Mouse (Mus musculus): ENCODE data around the gene Vwa3b. TPM values are rescaled to one million over a fixed set of nuclear protein-coding genes. Genes with fewer than 3 reads are reported as not detected.

Vwa3b gene
- polyA plus RNA-seq, 1 experiment from 2014 or later, result 0.42 TPM

- H3K36me3 ChIP-seq (ENCODE audit: control insufficient read depth, insufficient read depth, low read length), result no peaks in the 10 kb centered on the region
- ATAC-seq (ENCODE audit: insufficient read depth, low FRiP score, low TSS enrichment), result no peak
Measured at GRCm38 (mm10) chr1:37084075-37084474, 57.7 kb downstream of the Vwa3b start.

GRCm38 (mm10) chr1:37085171-37085570 is 58.8 kb downstream of the Vwa3b start:
- H3K9ac ChIP-seq (ENCODE audit: low read length), result no peak overlapping the region
- H3K27ac ChIP-seq (ENCODE audit: low read depth, low read length), result no peak overlapping the region
- no peaks in the 10 kb centered on the region for H3K36me3 ChIP-seq (ENCODE audit: control insufficient read depth, insufficient read depth, low read length)
- H3K27me3 ChIP-seq (ENCODE audit: control insufficient read depth, insufficient read depth, low read length), result no peaks in the 10 kb centered on the region
- ATAC-seq (ENCODE audit: insufficient read depth, low FRiP score, low TSS enrichment) (no peak), DNase-seq (ENCODE audit: low spot score) (no peak)
- no peak overlapping the region for H3K4me2 ChIP-seq (ENCODE audit: low read depth)
- H3K4me3 ChIP-seq (ENCODE audit: low read depth, low read length), result no peak overlapping the region
- 0 out of 2 replicates have a peak, but pooled peaks cover 2% of the 10 kb centered on the region for H3K4me1 ChIP-seq (ENCODE audit: control insufficient read depth, insufficient read depth, low read length)
- no peaks in the 10 kb centered on the region for H3K9me3 ChIP-seq (ENCODE audit: control insufficient read depth, low read length)
- WGBS, result 53% methylated on average over 7 of the region's 7 CpGs

More at GRCm38 (mm10) chr1:37084075-37084474, 57.7 kb downstream of the Vwa3b start:
- no peak overlapping the region for H3K27ac ChIP-seq (ENCODE audit: low read depth, low read length)
- WGBS, result 66% methylated on average over 2 of the region's 2 CpGs
- 0 out of 2 replicates have a peak, but pooled peaks cover 2% of the 10 kb centered on the region for H3K4me1 ChIP-seq (ENCODE audit: control insufficient read depth, insufficient read depth, low read length)
- no peaks in the 10 kb centered on the region for H3K27me3 ChIP-seq (ENCODE audit: control insufficient read depth, insufficient read depth, low read length)
- H3K9ac ChIP-seq (ENCODE audit: low read length), result no peak overlapping the region
- no peaks in the 10 kb centered on the region for H3K9me3 ChIP-seq (ENCODE audit: control insufficient read depth, low read length)
- H3K4me2 ChIP-seq (ENCODE audit: low read depth), result no peak overlapping the region
- no peak overlapping the region for H3K4me3 ChIP-seq (ENCODE audit: low read depth, low read length)
- no peak for DNase-seq (ENCODE audit: low spot score)

GRCm38 (mm10) chr1:37089191-37089590 is 62.8 kb downstream of the Vwa3b start:
- ATAC-seq (ENCODE audit: insufficient read depth, low FRiP score, low TSS enrichment) (no peak), DNase-seq (ENCODE audit: low spot score) (no peak)
- Histone ChIP-seq H3K4me3 (ENCODE audit: low read depth, low read length) (no peak overlapping the region), H3K4me1 (ENCODE audit: control insufficient read depth, insufficient read depth, low read length) (0 out of 2 replicates have a peak, but pooled peaks cover 2% of the 10 kb centered on the region), H3K27ac (ENCODE audit: low read depth, low read length) (no peak overlapping the region), H3K9ac (ENCODE audit: low read length) (no peak overlapping the region), H3K4me2 (ENCODE audit: low read depth) (no peak overlapping the region), H3K27me3 (ENCODE audit: control insufficient read depth, insufficient read depth, low read length) (no peaks in the 10 kb centered on the region), H3K36me3 (ENCODE audit: control insufficient read depth, insufficient read depth, low read length) (no peaks in the 10 kb centered on the region), H3K9me3 (ENCODE audit: control insufficient read depth, low read length) (no peaks in the 10 kb centered on the region)
- 73% methylated on average over 5 of the region's 5 CpGs for WGBS

GRCm38 (mm10) chr1:37097382-37098093 is 71.1 kb downstream of the Vwa3b start:
- no peak for ATAC-seq (ENCODE audit: insufficient read depth, low FRiP score, low TSS enrichment)
- 72% methylated on average over 17 of the region's 17 CpGs for WGBS
- Histone ChIP-seq H3K4me1 (ENCODE audit: control insufficient read depth, insufficient read depth, low read length) (no peaks in the 10 kb centered on the region), H3K27ac (ENCODE audit: low read depth, low read length) (no peak overlapping the region), H3K36me3 (ENCODE audit: control insufficient read depth, insufficient read depth, low read length) (no peaks in the 10 kb centered on the region), H3K9ac (ENCODE audit: low read length) (no peak overlapping the region), H3K4me3 (ENCODE audit: low read depth, low read length) (no peak overlapping the region), H3K9me3 (ENCODE audit: control insufficient read depth, low read length) (no peaks in the 10 kb centered on the region), H3K4me2 (ENCODE audit: low read depth) (no peak overlapping the region), H3K27me3 (ENCODE audit: control insufficient read depth, insufficient read depth, low read length) (no peaks in the 10 kb centered on the region)
- no peak for DNase-seq (ENCODE audit: low spot score)

- Histone ChIP-seq H3K4me2 (ENCODE audit: low read depth) (no peak overlapping the region), H3K9ac (ENCODE audit: low read length) (no peak overlapping the region), H3K27ac (ENCODE audit: low read depth, low read length) (no peak overlapping the region), H3K36me3 (ENCODE audit: control insufficient read depth, insufficient read depth, low read length) (no peaks in the 10 kb centered on the region), H3K27me3 (ENCODE audit: control insufficient read depth, insufficient read depth, low read length) (no peaks in the 10 kb centered on the region), H3K9me3 (ENCODE audit: control insufficient read depth, low read length) (no peaks in the 10 kb centered on the region), H3K4me1 (ENCODE audit: control insufficient read depth, insufficient read depth, low read length) (no peaks in the 10 kb centered on the region), H3K4me3 (ENCODE audit: low read depth, low read length) (no peak overlapping the region)
- DNase-seq (ENCODE audit: low spot score) (no peak), ATAC-seq (ENCODE audit: insufficient read depth, low FRiP score, low TSS enrichment) (no peak)
- 95% methylated on average over 4 of the region's 4 CpGs for WGBS
Measured at GRCm38 (mm10) chr1:37098094-37098555, 71.7 kb downstream of the Vwa3b start.

- Histone ChIP-seq H3K9me3 (ENCODE audit: control insufficient read depth, low read length) (no peaks in the 10 kb centered on the region), H3K4me2 (ENCODE audit: low read depth) (no peak overlapping the region), H3K36me3 (ENCODE audit: control insufficient read depth, insufficient read depth, low read length) (no peaks in the 10 kb centered on the region), H3K27ac (ENCODE audit: low read depth, low read length) (no peak overlapping the region), H3K4me3 (ENCODE audit: low read depth, low read length) (no peak overlapping the region), H3K9ac (ENCODE audit: low read length) (no peak overlapping the region), H3K27me3 (ENCODE audit: control insufficient read depth, insufficient read depth, low read length) (no peaks in the 10 kb centered on the region), H3K4me1 (ENCODE audit: control insufficient read depth, insufficient read depth, low read length) (no peaks in the 10 kb centered on the region)
- DNase-seq (ENCODE audit: low spot score) (no peak), ATAC-seq (ENCODE audit: insufficient read depth, low FRiP score, low TSS enrichment) (no peak)
- 91% methylated on average over 6 of the region's 6 CpGs for WGBS
Measured at GRCm38 (mm10) chr1:37100361-37100760, 74.0 kb downstream of the Vwa3b start.

- no peak overlapping the region for H3K4me3 ChIP-seq (ENCODE audit: low read depth, low read length)
Measured at GRCm38 (mm10) chr1:37101016-37101415, 74.6 kb downstream of the Vwa3b start.

GRCm38 (mm10) chr1:37101717-37102116 is 75.3 kb downstream of the Vwa3b start:
- no peaks in the 10 kb centered on the region for H3K9me3 ChIP-seq (ENCODE audit: control insufficient read depth, low read length)
- no peak for DNase-seq (ENCODE audit: low spot score)

More at GRCm38 (mm10) chr1:37101016-37101415, 74.6 kb downstream of the Vwa3b start:
- WGBS, result 90% methylated on average over 8 of the region's 8 CpGs
- Histone ChIP-seq H3K4me1 (ENCODE audit: control insufficient read depth, insufficient read depth, low read length) (no peaks in the 10 kb centered on the region), H3K9me3 (ENCODE audit: control insufficient read depth, low read length) (no peaks in the 10 kb centered on the region), H3K27ac (ENCODE audit: low read depth, low read length) (no peak overlapping the region), H3K4me2 (ENCODE audit: low read depth) (no peak overlapping the region), H3K36me3 (ENCODE audit: control insufficient read depth, insufficient read depth, low read length) (no peaks in the 10 kb centered on the region), H3K27me3 (ENCODE audit: control insufficient read depth, insufficient read depth, low read length) (no peaks in the 10 kb centered on the region), H3K9ac (ENCODE audit: low read length) (no peak overlapping the region)
- DNase-seq (ENCODE audit: low spot score) (no peak), ATAC-seq (ENCODE audit: insufficient read depth, low FRiP score, low TSS enrichment) (no peak)

GRCm38 (mm10) chr1:37105194-37105593 is 78.8 kb downstream of the Vwa3b start:
- Histone ChIP-seq H3K4me2 (ENCODE audit: low read depth) (no peak overlapping the region), H3K4me1 (ENCODE audit: control insufficient read depth, insufficient read depth, low read length) (no peaks in the 10 kb centered on the region), H3K4me3 (ENCODE audit: low read depth, low read length) (no peak overlapping the region), H3K9ac (ENCODE audit: low read length) (no peak overlapping the region), H3K27me3 (ENCODE audit: control insufficient read depth, insufficient read depth, low read length) (no peaks in the 10 kb centered on the region), H3K9me3 (ENCODE audit: control insufficient read depth, low read length) (no peaks in the 10 kb centered on the region), H3K27ac (ENCODE audit: low read depth, low read length) (no peak overlapping the region), H3K36me3 (ENCODE audit: control insufficient read depth, insufficient read depth, low read length) (no peaks in the 10 kb centered on the region)
- DNase-seq (ENCODE audit: low spot score) (no peak), ATAC-seq (ENCODE audit: insufficient read depth, low FRiP score, low TSS enrichment) (no peak)
- WGBS, result 61% methylated on average over 3 of the region's 3 CpGs

More at GRCm38 (mm10) chr1:37101717-37102116, 75.3 kb downstream of the Vwa3b start:
- no peak overlapping the region for H3K4me3 ChIP-seq (ENCODE audit: low read depth, low read length)
- H3K4me2 ChIP-seq (ENCODE audit: low read depth), result no peak overlapping the region
- no peaks in the 10 kb centered on the region for H3K36me3 ChIP-seq (ENCODE audit: control insufficient read depth, insufficient read depth, low read length)
- no peaks in the 10 kb centered on the region for H3K27me3 ChIP-seq (ENCODE audit: control insufficient read depth, insufficient read depth, low read length)
- H3K4me1 ChIP-seq (ENCODE audit: control insufficient read depth, insufficient read depth, low read length), result no peaks in the 10 kb centered on the region
- no peak for ATAC-seq (ENCODE audit: insufficient read depth, low FRiP score, low TSS enrichment)
- 63% methylated on average over 2 of the region's 2 CpGs for WGBS
- no peak overlapping the region for H3K27ac ChIP-seq (ENCODE audit: low read depth, low read length)
- no peak overlapping the region for H3K9ac ChIP-seq (ENCODE audit: low read length)
